Mouse (Mus musculus): Measurements from ENCODE around the gene Sirt4.

Sirt4 gene

DNA sequence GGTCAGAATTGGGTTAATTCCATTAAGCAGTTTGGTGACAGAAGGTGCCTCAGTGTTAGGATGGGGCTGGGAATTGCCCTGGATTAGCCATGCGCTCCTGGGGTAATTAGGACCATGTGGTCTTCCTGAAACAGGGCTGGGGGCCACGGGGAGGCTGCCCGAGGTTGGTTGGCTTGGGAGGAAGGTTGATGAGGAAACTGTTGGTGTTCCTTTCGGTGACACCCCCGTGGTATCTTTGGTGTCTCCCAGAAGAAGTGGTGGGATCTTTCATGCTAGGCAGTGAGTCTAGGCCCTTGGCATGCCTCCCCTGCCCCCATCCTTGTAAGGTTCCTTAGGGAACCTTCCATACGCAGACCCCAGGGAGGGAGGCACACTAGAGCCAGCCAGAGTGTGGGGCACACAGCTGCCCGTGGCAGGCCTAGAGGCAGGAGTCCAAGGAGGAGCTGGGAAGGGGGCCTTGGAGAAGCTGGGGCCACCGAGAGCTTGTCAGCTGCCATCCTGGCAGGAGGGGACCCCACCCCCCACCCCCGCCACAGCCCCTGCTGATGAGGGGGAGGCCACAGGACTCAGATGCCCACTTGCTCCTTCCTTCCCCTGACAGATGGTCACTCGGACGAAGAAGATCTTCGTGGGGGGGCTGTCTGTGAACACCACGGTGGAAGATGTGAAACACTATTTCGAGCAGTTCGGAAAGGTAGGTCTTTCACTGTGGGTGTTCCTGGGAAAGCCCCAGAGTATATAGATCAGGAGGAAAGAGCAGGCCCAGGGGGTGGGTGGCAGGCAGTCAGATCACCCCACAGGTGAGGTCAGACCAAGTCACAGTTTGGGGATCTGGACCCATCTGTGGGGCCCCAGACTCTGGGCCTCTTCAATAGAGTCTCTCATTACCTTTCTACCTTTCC, 49.4 kb downstream of the Sirt4 start:
- DNase-seq (ENCODE audit: low spot score) = no peak

DNA sequence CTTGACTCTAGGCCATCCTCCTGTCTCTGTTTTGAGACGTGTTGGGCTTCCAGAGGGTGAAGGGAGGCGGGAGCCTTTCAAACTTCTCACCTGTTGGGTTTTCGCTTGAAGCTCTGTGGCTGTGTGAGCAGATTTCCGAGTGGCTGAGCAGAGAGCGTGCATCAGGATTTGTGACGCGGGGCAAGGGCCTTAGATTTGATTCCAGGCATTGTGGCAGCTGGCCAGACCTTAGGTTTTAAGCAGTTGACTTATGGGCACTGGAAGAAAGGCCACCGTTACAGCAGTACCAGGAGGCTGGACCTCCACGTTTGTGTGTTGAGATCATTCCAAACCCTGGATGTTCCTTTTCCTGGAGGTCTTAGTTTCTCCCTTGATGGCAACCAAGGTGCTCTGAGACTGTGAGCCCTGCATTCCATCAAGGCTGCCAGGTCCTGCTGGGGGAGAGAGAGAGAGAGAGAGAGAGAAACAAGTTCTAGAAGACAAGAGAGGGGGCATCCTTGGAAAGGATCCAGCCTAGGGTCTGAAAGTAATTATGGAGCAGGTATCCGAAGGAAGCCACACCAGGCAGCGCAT, 50.2 kb downstream of the Sirt4 start:
- no peak for DNase-seq (ENCODE audit: low spot score)

DNA sequence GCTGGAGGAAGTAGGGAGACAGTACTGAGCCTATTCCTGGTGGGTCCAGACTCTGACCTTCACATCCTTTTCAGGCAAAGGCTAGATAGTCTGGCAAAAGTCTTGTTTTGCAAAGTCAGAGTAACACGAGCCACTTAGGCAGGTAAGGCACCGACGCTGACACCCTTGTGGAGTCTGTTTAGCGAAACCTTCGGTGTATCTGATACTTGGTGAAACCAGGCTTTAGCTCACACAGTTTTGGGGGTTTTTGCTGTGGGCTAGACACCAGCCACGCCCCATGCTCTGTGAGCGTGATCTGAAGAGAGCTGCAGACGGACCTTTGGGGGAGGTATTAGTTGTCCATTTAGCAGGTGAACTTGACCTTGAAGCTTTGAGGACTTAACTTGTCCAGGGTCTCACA, 51.3 kb downstream of the Sirt4 start:
- no peak for DNase-seq (ENCODE audit: low spot score)

DNA sequence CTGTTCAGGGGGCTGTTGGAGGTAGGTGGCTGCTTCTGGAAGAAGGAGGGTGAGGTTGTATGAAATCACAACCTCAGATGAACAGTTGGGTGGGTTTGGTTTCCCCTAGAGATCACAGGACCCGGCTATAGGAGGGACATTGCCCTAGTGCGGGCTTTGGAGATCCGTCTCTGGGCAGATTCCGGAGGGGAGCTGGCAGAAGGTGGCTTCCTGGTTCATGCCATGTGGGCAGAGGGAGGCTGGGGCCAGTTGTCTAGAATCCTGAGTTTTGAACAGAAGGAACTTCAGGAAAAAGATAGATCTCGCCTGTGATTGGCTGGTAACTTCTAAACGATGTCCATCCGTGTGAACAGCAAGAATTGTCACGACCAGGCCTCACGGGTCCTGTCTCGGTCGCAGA, 52.1 kb downstream of the Sirt4 start:
- DNase-seq (ENCODE audit: low spot score) = no peak

DNA sequence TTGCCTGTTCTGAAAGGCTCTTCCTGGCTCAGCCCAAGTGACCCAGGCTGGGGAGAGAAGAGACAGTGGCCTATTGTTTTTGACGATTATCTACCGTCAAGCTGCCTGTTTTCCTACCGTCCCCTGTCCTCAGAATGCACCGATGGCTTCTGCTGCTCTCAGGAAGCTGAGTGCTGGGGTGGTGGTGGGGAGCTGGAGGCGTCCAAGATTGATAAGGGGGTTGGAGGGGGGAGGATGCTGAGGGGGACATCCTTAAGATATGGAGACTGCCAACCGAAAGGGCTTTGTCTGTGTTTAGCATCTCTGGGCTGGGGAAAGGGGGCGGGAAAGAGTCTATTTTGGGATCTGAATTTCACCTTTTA, 52.6 kb downstream of the Sirt4 start:
- no peak for DNase-seq (ENCODE audit: low spot score)

DNA sequence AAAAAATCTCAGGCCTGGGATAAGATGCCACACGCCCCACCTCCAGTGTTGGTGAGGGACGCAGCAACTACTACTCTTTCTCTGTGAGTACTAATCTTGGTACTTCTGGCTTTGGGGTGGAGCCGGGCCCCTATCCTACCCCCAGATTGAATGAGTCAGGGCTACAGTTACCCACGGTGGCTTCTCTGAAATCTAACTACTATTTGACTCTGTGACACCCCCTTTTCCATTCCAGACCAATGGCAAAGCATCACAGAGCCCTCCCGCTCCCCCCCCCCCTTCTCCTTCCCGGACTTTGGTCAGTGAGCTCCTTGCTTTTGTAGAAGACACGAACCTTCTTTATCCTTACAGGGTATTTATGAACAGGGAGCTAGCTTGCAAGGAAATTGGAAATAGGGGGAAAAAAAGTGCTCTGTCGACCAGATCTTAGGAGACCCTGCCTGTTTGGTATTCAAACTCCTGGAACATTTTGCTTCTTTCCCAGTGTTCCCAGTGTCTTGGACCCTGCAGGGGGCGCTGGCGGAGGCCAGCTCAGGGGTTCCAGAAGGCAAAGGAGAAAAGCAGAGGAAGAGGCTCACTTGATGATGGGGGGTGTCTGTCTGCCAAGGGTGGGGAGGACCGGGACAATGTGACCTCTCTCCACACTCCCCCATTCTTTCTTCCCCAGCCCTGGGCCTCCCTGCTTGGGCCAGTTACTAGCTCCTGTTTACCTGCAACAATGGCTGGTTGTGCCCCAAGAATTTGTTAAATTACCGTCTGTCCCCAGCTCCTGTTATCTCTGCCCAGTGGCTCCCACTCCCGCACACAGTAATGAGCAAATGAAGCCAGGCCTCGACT, 53.2 kb downstream of the Sirt4 start:
- DNase-seq (ENCODE audit: low spot score) = no peak

DNA sequence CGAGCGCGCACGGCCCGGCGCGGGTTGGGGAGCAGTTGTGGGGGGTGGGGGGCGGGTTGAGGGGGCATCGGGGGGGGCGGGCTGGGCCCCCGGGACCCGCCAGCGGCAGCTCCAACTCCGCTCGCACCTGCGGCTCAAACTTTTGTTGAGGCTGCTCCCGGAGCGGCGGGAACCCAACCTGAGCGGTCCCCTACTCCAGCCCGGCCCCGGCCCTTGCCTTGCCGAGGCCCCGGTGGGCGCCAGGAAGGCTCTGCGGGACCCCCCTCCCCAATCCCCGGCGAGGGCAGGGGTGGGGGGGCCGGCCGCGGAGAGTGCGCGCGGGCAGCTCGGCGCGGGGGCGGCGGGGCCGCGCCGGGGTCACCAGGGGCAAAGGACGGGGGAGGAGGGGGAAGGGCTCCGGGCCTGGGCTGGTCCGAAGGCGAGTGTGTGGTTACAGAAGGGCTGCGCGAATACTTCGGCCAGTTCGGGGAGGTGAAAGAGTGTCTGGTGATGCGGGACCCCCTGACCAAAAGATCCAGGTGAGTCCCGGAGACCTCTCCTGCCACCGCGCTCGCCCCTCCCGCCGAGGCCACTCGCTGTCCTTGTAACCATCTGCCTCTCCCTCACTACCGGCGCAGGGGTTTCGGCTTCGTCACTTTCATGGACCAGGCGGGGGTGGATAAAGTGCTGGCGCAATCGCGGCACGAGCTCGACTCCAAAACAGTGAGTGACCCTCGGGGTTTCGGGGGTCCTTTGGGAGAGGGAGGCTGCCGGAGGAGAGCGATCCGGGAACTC, 54.2 kb downstream of the Sirt4 start:
- no peak for DNase-seq (ENCODE audit: low spot score)

DNA sequence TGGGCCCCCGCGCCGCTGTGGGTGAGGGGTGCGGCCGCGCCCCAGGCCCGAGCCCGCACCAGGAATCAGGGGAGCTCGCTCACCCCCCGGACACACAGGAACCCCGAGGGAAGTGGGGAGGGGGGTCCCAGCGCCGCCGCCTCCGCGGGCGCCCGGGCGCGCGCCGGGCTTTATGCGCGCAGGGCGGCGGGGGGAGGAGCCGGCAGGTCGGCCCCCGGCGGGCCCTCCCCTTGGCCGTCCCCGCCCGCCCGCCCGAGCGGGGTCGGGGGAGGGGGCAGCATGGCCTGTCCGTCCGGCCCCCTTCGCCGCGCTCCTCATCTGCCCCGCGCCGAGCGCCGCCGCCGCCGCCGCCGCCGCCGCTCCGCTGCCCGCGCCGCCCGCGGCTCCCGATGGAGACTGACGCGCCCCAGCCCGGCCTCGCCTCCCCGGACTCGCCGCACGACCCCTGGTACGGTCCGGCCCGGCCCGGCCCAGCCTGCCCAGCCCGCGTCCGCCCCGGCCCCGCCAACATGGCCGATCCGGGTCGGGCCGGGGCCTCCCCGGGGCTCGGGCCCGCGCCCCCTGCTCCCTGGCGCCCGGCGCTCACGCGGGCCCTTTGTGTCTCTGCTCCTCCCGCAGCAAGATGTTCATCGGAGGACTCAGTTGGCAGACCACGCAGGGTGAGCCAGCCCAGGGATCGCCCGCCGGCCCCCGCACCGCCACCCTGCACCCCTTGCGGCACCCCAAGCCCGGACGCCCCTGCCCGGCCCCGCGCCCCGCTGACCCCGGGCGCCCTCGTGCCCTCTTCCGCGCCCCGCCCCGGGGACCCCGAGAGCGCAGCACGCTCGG, 55.0 kb downstream of the Sirt4 start, which contains the start of gene Msi1:
Gene Msi1 (plus strand): TSS at position 241 of the 828 bp plus-strand sequence.
- DNase-seq (ENCODE audit: low spot score) = no peak

DNA sequence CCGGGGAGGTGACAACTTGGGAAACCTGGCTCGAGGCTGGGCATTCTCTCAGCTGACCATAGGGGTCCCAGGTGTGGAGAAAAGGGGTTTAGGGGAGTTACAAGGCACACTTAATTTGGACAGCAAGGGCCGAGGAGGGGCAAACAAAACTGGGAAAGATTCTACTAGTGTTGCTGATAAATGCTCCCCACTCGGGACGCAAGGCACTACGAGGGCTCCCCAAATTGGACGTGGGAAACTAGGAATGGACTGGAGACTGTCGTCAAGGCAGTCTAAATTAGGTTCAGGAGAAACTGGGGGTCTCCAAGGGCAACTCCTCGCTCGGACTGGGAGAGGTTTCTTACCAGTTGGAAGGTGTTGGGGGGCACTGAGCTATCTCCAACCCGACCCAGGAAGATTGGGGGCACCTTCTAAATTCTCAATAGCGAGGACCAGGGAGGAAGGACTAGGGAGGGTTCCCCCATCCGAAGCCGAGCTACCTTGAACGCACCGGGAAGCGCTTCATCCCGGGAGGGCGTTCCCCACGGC, 55.6 kb downstream of the Sirt4 start:
- no peak for DNase-seq (ENCODE audit: low spot score)
